Mouse (Mus musculus) lung, postnatal 0 days (tissue): ENCODE measurements around the gene Rassf1.

Experiments used
- CTCF ChIP-seq: IDR thresholded peaks from 2 replicates; pipeline ENCODE4 v1.5.1; 2016; ENCODE audit warnings: antibody characterized with exemption, mild to moderate bottlenecking
- EP300 ChIP-seq: IDR thresholded peaks from 2 replicates; pipeline ENCODE4 v1.6.1; 2016; ENCODE audit warnings: antibody characterized with exemption, mild to moderate bottlenecking, control low read depth

DNA sequence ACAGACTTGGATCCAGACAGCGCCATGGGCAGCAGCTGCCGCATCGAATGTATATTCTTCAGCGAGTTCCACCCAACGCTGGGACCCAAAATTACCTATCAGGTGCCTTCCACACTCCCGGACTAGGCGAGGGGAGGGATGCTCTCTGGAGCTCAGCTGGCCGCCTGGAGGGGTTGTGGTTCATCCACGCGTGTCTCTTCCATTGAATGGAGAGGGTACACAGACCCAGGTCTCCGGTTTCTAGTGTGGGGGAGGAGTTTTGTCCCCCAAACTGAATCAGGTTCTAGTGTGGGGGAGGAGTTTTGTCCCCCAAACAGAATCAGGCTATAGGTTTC, 9.0 kb upstream of the Rassf1 start:
- no peak for TF ChIP-seq CTCF
- no peak for TF ChIP-seq EP300
